Mouse (Mus musculus): ENCODE data around the gene Zfp866. TPM values are rescaled to one million over a fixed set of nuclear protein-coding genes. Genes with fewer than 3 reads are reported as not detected.

The Zfp866 gene
- polyA plus RNA-seq, 1 experiment, result 41.1 TPM

GRCm38 (mm10) chr8:69802216-69802615 is 11.2 kb upstream of the Zfp866 start:
- no peak overlapping the region for H3K4me3 ChIP-seq (ENCODE audit: low read depth, low read length)
- no peaks in the 10 kb centered on the region for H3K9me3 ChIP-seq (replicated peaks; ENCODE audit: control insufficient read depth, insufficient read depth, low read length, poor library complexity, severe bottlenecking)
- TF ChIP-seq EP300 (IDR thresholded peaks at IDR 0.05; ENCODE audit: insufficient read depth, low read depth, low read length), result no peak
- no peak for TF ChIP-seq POLR2A (IDR thresholded peaks at IDR 0.05; ENCODE audit: insufficient read depth, low read length)
- no peak for TF ChIP-seq CTCF (IDR thresholded peaks at IDR 0.05; ENCODE audit: low read depth, low read length)
- H3K36me3 ChIP-seq (ENCODE audit: control insufficient read depth, insufficient read depth, low read length, poor library complexity, severe bottlenecking), result peaks cover 97% of the 10 kb centered on the region
- no peak overlapping the region for H3K9ac ChIP-seq (ENCODE audit: low read depth, poor library complexity, severe bottlenecking)
- no peak overlapping the region for H3K27ac ChIP-seq (ENCODE audit: insufficient read depth, low read length)
- H3K27me3 ChIP-seq (ENCODE audit: control insufficient read depth, insufficient read depth, low read length, poor library complexity, severe bottlenecking), result no peaks in the 10 kb centered on the region
- H3K4me1 ChIP-seq (ENCODE audit: control insufficient read depth, insufficient read depth, low read length), result no peaks in the 10 kb centered on the region

DNA sequence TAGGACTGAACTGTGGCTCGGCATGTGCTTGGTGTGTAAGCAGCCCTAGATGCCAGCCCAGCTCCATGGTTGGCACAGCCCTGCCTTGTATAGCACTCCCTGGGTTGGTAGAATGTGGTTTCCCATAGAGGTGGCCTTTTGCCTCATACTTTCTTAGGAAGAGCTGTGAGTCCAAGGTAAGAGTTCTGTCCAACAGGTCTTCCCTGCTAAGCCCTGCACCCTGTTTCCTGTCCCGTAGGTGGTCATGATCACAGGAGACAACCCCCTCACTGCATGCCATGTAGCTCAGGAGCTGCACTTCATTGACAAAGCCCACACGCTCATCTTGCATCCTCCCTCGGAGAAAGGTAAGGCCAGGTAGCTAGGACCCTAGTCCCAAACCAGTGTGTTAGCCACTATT is 10.8 kb upstream of the Zfp866 start:
- Histone ChIP-seq H3K4me1 (ENCODE audit: control insufficient read depth, insufficient read depth, low read length) (no peaks in the 10 kb centered on the region), H3K27me3 (ENCODE audit: control insufficient read depth, insufficient read depth, low read length, poor library complexity, severe bottlenecking) (no peaks in the 10 kb centered on the region), H3K4me3 (ENCODE audit: low read depth, low read length) (no peak overlapping the region), H3K9me3 (replicated peaks; ENCODE audit: control insufficient read depth, insufficient read depth, low read length, poor library complexity, severe bottlenecking) (no peaks in the 10 kb centered on the region), H3K27ac (ENCODE audit: insufficient read depth, low read length) (no peak overlapping the region), H3K9ac (ENCODE audit: low read depth, poor library complexity, severe bottlenecking) (no peak overlapping the region), H3K36me3 (ENCODE audit: control insufficient read depth, insufficient read depth, low read length, poor library complexity, severe bottlenecking) (peaks cover 97% of the 10 kb centered on the region)
- TF ChIP-seq CTCF (IDR thresholded peaks at IDR 0.05; ENCODE audit: low read depth, low read length), result no peak
- TF ChIP-seq EP300 (IDR thresholded peaks at IDR 0.05; ENCODE audit: insufficient read depth, low read depth, low read length), result no peak
- TF ChIP-seq POLR2A (IDR thresholded peaks at IDR 0.05; ENCODE audit: insufficient read depth, low read length), result no peak

DNA sequence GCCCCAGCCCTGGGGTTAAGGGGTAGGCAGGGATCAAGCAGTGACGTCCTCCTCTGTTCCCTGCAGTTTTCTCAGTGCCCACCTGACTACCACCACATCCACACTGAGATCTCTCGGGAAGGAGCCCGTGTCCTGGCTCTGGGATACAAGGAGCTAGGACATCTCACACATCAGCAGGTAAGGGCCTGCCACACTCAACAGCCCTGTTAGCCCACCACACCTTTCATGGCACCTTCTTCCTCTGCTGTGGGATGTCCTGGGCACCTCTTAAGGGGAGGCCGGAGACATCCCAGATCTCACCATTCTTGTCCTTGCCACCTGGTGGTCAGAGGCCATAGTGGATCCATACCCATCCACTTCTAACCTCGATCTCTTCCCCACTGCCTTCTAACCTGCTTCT is 9.0 kb upstream of the Zfp866 start:
- Histone ChIP-seq H3K36me3 (ENCODE audit: control insufficient read depth, insufficient read depth, low read length, poor library complexity, severe bottlenecking) (peaks cover 97% of the 10 kb centered on the region), H3K4me1 (ENCODE audit: control insufficient read depth, insufficient read depth, low read length) (no peaks in the 10 kb centered on the region), H3K27ac (ENCODE audit: insufficient read depth, low read length) (no peak overlapping the region), H3K9ac (ENCODE audit: low read depth, poor library complexity, severe bottlenecking) (no peak overlapping the region), H3K4me3 (ENCODE audit: low read depth, low read length) (no peak overlapping the region), H3K27me3 (ENCODE audit: control insufficient read depth, insufficient read depth, low read length, poor library complexity, severe bottlenecking) (no peaks in the 10 kb centered on the region), H3K9me3 (replicated peaks; ENCODE audit: control insufficient read depth, insufficient read depth, low read length, poor library complexity, severe bottlenecking) (no peaks in the 10 kb centered on the region)
- no peak for TF ChIP-seq CTCF (IDR thresholded peaks at IDR 0.05; ENCODE audit: low read depth, low read length)

DNA sequence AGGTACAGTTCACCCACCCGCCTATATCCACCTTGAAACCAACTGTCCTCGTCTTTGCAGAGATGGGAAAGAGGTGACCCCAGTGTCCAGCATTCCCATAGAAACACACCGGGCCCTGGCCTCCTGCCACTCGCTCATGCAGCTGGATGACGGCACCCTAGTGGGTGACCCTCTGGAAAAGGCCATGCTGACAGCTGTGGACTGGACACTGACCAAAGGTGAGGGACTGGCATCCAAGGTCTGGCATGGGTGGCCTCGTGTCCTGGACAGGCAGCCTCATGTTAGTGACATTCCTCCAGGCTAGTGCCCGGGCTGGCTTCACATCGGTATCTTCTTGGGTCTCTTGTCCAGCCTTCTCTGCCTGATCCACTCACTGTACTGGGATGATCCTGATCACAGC is 8.3 kb upstream of the Zfp866 start:
- no peaks in the 10 kb centered on the region for H3K4me1 ChIP-seq (ENCODE audit: control insufficient read depth, insufficient read depth, low read length)
- no peak overlapping the region for H3K27ac ChIP-seq (ENCODE audit: insufficient read depth, low read length)
- peaks cover 97% of the 10 kb centered on the region for H3K36me3 ChIP-seq (ENCODE audit: control insufficient read depth, insufficient read depth, low read length, poor library complexity, severe bottlenecking)
- H3K4me3 ChIP-seq (ENCODE audit: low read depth, low read length), result no peak overlapping the region
- TF ChIP-seq CTCF (IDR thresholded peaks at IDR 0.05; ENCODE audit: low read depth, low read length), result no peak
- no peak for TF ChIP-seq POLR2A (IDR thresholded peaks at IDR 0.05; ENCODE audit: insufficient read depth, low read length)
- no peak for TF ChIP-seq EP300 (IDR thresholded peaks at IDR 0.05; ENCODE audit: insufficient read depth, low read depth, low read length)
- no peaks in the 10 kb centered on the region for H3K27me3 ChIP-seq (ENCODE audit: control insufficient read depth, insufficient read depth, low read length, poor library complexity, severe bottlenecking)
- H3K9me3 ChIP-seq (replicated peaks; ENCODE audit: control insufficient read depth, insufficient read depth, low read length, poor library complexity, severe bottlenecking), result no peaks in the 10 kb centered on the region
- H3K9ac ChIP-seq (ENCODE audit: low read depth, poor library complexity, severe bottlenecking), result no peak overlapping the region

DNA sequence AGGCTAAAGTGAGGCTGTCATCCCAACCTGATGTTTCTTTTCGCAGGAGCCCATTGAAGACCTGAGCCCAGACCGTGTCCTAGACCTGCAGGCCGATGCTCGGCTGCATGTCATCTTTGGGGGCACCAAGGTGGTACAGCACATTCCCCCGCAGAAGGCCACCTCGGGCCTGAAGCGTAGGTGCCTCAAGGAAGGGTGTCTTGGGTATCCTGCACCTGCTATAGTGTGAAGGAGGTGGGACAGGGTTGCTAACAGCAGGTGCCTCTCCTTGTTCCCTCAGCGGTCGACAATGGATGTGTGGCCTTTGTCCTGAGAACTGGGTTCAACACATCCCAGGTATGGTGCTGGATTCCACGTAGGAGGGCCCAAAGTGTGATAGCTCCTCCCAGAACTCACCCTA is 6.7 kb upstream of the Zfp866 start:
- TF ChIP-seq POLR2A (IDR thresholded peaks at IDR 0.05; ENCODE audit: insufficient read depth, low read length), result no peak
- Histone ChIP-seq H3K4me1 (ENCODE audit: control insufficient read depth, insufficient read depth, low read length) (no peaks in the 10 kb centered on the region), H3K27me3 (ENCODE audit: control insufficient read depth, insufficient read depth, low read length, poor library complexity, severe bottlenecking) (no peaks in the 10 kb centered on the region), H3K9ac (ENCODE audit: low read depth, poor library complexity, severe bottlenecking) (no peak overlapping the region), H3K4me3 (ENCODE audit: low read depth, low read length) (no peak overlapping the region), H3K36me3 (ENCODE audit: control insufficient read depth, insufficient read depth, low read length, poor library complexity, severe bottlenecking) (peaks cover 92% of the 10 kb centered on the region), H3K27ac (ENCODE audit: insufficient read depth, low read length) (no peak overlapping the region), H3K9me3 (replicated peaks; ENCODE audit: control insufficient read depth, insufficient read depth, low read length, poor library complexity, severe bottlenecking) (no peaks in the 10 kb centered on the region)

DNA sequence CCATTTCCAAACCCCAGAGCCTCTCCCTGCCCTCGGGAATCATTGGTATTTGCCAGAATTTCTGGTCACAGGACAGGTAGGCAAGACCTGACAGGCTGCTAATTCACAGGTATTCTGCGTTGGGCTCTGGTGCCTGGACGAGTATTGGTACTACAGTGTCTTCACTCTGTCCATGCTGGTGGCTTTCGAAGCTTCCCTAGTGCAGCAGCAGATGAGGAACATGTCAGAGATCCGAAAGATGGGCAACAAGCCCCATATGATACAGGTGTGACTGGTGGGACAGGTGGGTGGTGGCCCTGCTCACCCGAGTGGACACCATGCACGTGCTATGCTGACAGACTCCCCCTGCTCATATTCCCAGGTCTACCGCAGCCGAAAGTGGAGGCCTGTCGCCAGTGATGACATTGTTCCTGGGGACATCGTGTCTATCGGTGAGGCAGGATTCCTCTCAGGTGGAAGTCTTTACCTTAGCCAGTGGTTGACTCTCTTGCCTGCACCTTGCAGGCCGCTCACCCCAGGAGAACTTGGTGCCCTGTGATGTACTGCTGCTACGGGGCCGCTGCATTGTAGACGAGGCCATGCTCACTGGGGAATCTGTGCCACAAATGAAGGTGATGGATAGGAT is 5.9 kb upstream of the Zfp866 start:
- peaks cover 84% of the 10 kb centered on the region for H3K36me3 ChIP-seq (ENCODE audit: control insufficient read depth, insufficient read depth, low read length, poor library complexity, severe bottlenecking)
- H3K4me1 ChIP-seq (ENCODE audit: control insufficient read depth, insufficient read depth, low read length), result no peaks in the 10 kb centered on the region
- no peaks in the 10 kb centered on the region for H3K27me3 ChIP-seq (ENCODE audit: control insufficient read depth, insufficient read depth, low read length, poor library complexity, severe bottlenecking)
- H3K9me3 ChIP-seq (replicated peaks; ENCODE audit: control insufficient read depth, insufficient read depth, low read length, poor library complexity, severe bottlenecking), result no peaks in the 10 kb centered on the region
- no peak overlapping the region for H3K27ac ChIP-seq (ENCODE audit: insufficient read depth, low read length)
- TF ChIP-seq CTCF (IDR thresholded peaks at IDR 0.05; ENCODE audit: low read depth, low read length), result no peak
- TF ChIP-seq EP300 (IDR thresholded peaks at IDR 0.05; ENCODE audit: insufficient read depth, low read depth, low read length), result no peak
- no peak for TF ChIP-seq POLR2A (IDR thresholded peaks at IDR 0.05; ENCODE audit: insufficient read depth, low read length)
- no peak overlapping the region for H3K4me3 ChIP-seq (ENCODE audit: low read depth, low read length)
- H3K9ac ChIP-seq (ENCODE audit: low read depth, poor library complexity, severe bottlenecking), result no peak overlapping the region

All from ES-Bruce4 (cell line).